Mouse (Mus musculus) kidney, adult 8-10 months (tissue): ENCODE results near the gene Aqp5.

Experiments used
- DNase-seq, 2 experiments: peaks; one replicate each; pipeline ENCODE4 v3.0.0; 2022

Gene Aqp5

DNA sequence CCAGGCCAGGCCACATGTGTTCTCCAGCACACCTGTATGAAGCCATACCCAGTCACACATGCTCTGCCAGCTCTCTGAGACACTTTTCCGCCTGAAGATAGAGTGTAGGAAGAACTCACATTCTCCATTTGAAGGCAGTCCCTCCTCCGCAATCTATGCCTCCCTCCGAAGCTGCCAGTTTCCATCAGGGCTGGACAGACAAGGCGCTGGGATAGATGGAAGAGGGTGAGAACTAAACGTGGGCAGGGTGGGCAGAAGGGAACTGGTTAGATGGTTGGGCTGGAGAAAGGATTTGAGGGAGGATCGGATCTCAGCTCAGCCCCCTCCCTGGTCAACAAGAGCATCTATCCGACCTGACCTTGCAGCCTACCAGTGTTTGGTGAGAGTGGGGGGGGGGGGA is 6.3 kb downstream of the Aqp5 start:
- no peak for DNase-seq

GRCm38 (mm10) chr15:99597596-99597995 is 7.0 kb downstream of the Aqp5 start:
- no peak for DNase-seq

DNA sequence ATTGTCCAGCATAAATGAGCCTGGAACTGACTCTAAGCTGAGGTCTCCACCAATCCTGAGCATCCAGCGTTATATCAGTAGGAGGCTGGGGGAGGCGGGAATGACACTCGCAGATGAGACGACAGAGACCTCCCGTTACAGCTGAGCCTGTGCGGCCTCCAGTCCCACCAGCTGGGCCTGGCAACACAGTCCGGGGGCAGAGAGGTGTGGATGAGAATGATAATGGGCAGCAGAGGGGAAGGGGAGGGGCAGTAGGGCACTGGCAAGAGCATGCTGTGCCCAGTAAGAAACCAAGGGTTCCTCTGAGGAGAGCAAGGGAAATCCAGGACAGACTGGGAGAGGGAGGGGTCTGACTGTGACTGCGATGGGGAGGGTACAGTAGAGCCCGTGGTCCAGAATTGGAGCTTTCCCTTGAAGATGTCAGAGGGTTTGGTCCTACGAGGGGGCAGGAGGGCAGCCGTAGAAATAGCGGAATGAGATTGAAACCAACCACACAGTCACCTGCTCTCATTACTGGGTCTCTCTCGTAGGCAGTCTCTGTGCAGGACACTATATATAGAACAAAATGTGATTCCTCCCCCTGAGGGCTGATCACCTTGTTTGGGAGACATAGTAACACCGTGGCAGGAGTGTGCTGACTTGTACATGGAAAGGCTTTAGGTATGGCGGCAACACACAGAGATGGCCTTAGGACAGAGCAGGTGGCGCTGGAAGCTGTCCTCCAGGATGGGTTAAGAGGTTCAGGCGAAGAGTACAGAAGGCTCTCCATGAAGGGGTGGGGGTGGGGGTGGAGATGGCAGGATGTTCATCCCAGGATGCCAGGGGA is 8.9 kb downstream of the Aqp5 start:
- DNase-seq: no peak

GRCm38 (mm10) chr15:99600986-99601822 is 10.6 kb downstream of the Aqp5 start, which contains the start of gene Aqp6:
Aqp6 (plus strand) TSS chr15:99601400.
- no peak for DNase-seq

DNA sequence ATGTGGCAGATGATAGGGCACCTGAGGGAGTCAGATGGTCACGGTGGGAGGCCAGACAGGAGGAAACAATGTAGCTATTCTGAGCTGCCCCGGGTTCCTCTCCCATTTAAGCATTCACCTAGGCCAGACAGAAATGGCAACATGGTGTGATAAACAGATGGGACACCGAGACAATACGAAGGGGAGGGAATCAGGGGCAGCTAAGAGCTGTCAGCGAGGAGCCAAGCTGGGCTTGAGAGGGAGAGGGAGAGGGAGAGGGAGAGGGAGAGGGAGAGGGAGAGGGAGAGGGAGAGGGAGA is 11.2 kb downstream of the Aqp5 start:
- DNase-seq: no peak

GRCm38 (mm10) chr15:99602206-99602820 is 11.7 kb downstream of the Aqp5 start:
- DNase-seq: no peak

- no peak for DNase-seq
Measured at GRCm38 (mm10) chr15:99603216-99603615, 12.6 kb downstream of the Aqp5 start.

DNA sequence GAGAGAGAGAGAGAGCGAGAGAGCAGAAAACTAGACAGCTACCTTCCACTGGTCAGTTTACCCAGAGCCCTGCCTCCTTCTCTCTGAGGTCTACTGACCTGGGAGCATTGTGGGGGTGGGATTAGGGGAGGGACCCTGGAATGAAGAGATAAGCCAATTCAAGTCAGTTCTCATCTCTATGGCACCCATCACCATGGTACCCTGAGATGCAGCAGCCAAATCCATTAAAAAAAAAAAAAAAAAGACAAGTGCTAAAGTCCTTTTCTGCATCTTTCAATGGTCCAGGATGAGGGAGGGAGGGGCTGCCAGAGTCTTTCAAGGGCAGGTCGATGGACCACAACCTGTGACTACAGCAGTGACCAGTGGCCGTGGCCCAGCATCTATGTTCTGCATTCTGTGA is 15.0 kb downstream of the Aqp5 start:
- DNase-seq: no peak

- no peak for DNase-seq
Measured at GRCm38 (mm10) chr15:99606515-99606914, 15.9 kb downstream of the Aqp5 start.

DNA sequence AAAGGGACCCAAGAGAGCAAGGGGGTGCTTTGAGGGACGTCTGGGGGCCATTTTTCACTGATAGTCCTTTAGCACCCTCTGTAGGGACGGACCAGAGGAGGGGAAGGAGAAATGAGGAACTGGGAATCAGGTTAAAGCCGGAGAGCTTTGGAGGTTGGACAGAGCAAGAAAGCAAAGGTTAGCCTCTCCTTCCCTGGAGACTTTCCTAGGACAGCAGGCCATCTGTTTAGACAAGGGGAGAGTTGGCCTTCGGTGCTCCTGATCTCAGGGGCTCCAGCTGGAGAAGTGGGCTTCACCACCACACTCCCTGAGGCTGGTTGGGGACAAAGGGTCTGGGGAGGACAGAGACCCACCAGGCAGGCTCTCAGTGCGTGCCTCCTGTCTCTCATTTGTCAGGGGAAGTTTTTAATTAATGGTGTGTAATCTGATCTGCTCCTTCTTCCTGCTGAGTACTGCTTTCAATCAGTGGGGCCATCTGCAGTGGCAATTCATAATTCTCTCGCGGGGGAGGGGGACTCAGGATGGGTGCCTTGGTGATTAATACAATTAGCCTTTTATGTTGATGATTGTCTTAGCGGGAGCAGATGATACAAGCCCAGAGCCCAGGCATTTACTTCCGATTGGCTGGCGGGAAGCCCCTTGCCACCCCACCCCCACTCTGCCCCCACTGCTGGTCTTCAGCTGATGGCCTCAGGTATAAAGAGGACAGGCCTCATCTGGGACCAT is 17.0 kb downstream of the Aqp5 start:
- no peak for DNase-seq

DNA sequence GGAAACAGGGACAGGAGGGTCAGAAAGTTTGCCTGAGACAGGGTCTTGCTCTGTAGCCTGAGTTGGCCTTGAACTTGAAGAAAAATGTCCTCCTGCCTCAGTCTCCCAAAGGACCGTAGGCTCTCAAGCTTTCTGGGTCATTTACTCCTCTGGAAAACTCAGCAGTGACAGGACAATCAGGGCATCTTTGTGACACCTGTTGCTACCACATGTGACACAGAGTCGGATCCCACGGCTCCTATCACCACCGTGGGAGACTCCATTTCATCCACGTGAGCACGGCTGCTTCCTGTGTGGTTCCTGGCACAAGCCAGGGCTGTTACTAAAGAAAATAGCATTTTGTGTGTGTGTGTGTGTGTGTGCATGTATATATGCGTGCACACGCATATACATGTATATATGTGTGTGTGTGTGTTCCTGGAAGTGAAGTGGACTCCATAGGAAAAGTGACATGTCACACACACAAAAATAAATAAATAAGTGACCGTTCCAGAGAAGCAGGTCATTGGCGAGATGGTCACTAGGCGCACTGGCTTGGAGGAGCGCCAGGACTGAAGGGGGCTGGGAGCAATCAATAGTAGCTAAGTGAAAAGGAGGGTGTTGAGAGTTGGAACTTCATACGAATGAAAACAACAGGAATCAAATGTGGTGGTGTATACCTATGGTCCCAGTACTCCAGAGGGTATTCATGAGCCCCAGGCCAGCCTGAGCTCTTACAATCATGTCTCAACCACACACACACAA is 18.0 kb downstream of the Aqp5 start:
- no peak for DNase-seq

- no peak for DNase-seq
Measured at GRCm38 (mm10) chr15:99611563-99611962, 21.0 kb downstream of the Aqp5 start.

- no peak for DNase-seq
Measured at GRCm38 (mm10) chr15:99614273-99614672, 23.7 kb downstream of the Aqp5 start.

- no peak for DNase-seq
Measured at GRCm38 (mm10) chr15:99614753-99615152, 24.2 kb downstream of the Aqp5 start.

DNA sequence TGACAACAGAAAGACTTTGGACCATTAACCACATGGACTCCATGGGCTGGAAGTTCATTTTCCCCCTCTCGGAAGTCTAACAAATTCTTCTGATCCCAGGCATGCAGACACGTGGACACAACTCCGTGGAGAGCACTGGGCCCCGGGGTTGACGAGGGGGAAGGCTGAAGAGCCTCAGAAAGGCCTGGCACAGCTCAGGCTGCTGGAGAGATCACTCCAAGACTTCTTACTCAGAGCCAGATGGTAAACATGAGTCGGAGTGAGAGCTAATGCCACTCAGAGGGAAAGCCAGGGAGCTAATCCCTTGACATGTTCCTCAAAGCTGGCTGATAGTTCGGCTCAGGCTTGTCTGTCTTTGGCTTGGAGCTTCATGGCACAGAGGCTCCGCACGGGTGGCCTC is 24.7 kb downstream of the Aqp5 start:
- DNase-seq: no peak

DNA sequence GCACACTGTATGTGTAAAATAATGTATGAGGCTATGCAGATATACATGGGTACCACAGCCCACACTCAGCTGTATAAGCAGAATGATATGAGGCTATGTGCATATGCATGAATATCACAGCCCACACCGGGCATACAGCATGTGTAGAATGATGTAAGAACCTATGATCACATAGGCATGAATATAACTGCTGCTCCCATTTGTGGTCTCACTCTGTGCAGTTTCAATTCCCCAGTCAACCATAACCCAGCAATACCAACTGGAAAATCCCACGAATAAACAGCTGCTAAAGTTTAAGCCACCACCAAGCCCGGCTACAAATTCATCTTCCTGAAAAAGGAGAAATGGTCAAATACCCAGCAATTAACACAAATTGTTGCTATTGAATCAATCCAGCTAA is 28.0 kb downstream of the Aqp5 start:
- DNase-seq: no peak

GRCm38 (mm10) chr15:99619821-99620220 is 29.2 kb downstream of the Aqp5 start:
- no peak for DNase-seq

- no peak for DNase-seq
Measured at GRCm38 (mm10) chr15:99622063-99622462, 31.5 kb downstream of the Aqp5 start.

- no peak for DNase-seq
Measured at GRCm38 (mm10) chr15:99631618-99632017, 41.0 kb downstream of the Aqp5 start.

GRCm38 (mm10) chr15:99634702-99635101 is 44.1 kb downstream of the Aqp5 start:
- no peak for DNase-seq

GRCm38 (mm10) chr15:99637405-99638123 is 47.0 kb downstream of the Aqp5 start:
- DNase-seq: no peak

- DNase-seq: no peak
Measured at GRCm38 (mm10) chr15:99638124-99638485, 47.5 kb downstream of the Aqp5 start.
